Mouse (Mus musculus) cerebellum, postnatal 14 days (tissue): ENCODE measurements at regions not wholly inside any gene's neighbourhood (a gene's known extent, or its start where the extent isn't known, plus 50 kb on each side); places are given as distances from the start of the nearest gene placed in this dataset.

Experiments used
- DNase-seq, 2 experiments: peaks; one replicate each; pipeline ENCODE4 v3.0.0; 2021; ENCODE audit warnings: mixed read lengths in 2 of 2

- DNase-seq: peak in 1 of 2 experiments; percentile 51
Observed at GRCm38 (mm10) chr12:71430331-71430730, 120.6 kb downstream of the Dact1 start.

GRCm38 (mm10) chr12:71431116-71431515 lies 121.4 kb downstream of the Dact1 start:
- peak; percentile 74 to 84 for DNase-seq

GRCm38 (mm10) chr12:71433549-71434200 lies 124.0 kb downstream of the Dact1 start:
- peak in 1 of 2 experiments; percentile 32 for DNase-seq

- peak in 1 of 2 experiments; percentile 27 for DNase-seq
Observed at GRCm38 (mm10) chr12:71438254-71438653, 128.6 kb downstream of the Dact1 start.

- DNase-seq: no peak
Observed at GRCm38 (mm10) chr12:71440863-71441262, 131.2 kb downstream of the Dact1 start.

GRCm38 (mm10) chr12:71441272-71441671 lies 131.6 kb downstream of the Dact1 start:
- DNase-seq: no peak

GRCm38 (mm10) chr12:71446177-71446891 lies 136.7 kb downstream of the Dact1 start:
- DNase-seq: no peak

GRCm38 (mm10) chr12:71446892-71447268 lies 137.2 kb downstream of the Dact1 start:
- no peak for DNase-seq

- DNase-seq: no peak
Observed at GRCm38 (mm10) chr12:71449032-71449431, 139.3 kb downstream of the Dact1 start.

- DNase-seq: no peak
Observed at GRCm38 (mm10) chr12:71450128-71450527, 140.4 kb downstream of the Dact1 start.

GRCm38 (mm10) chr12:71450680-71451463 lies 141.2 kb downstream of the Dact1 start:
- DNase-seq: no peak

- no peak for DNase-seq
Observed at GRCm38 (mm10) chr12:71456900-71457299, 147.2 kb downstream of the Dact1 start.

- no peak for DNase-seq
Observed at GRCm38 (mm10) chr12:71458559-71459176, 149.0 kb downstream of the Dact1 start.

GRCm38 (mm10) chr12:71460643-71461042 lies 151.0 kb downstream of the Dact1 start:
- no peak for DNase-seq

- DNase-seq: no peak
Observed at GRCm38 (mm10) chr12:71467820-71468219, 158.1 kb downstream of the Dact1 start.

GRCm38 (mm10) chr12:71468324-71468723 lies 158.6 kb downstream of the Dact1 start:
- DNase-seq: no peak

- no peak for DNase-seq
Observed at GRCm38 (mm10) chr12:71470983-71471715, 161.5 kb downstream of the Dact1 start.

GRCm38 (mm10) chr12:71471720-71472119 lies 162.0 kb downstream of the Dact1 start:
- no peak for DNase-seq

GRCm38 (mm10) chr12:71476238-71476637 lies 166.6 kb downstream of the Dact1 start:
- DNase-seq: no peak

- no peak for DNase-seq
Observed at GRCm38 (mm10) chr12:71477691-71478090, 168.0 kb downstream of the Dact1 start.

- DNase-seq: peak in 1 of 2 experiments; percentile 24
Observed at GRCm38 (mm10) chr12:71481371-71481770, 171.7 kb downstream of the Dact1 start.

- DNase-seq: peak; percentile 39 to 55
Observed at GRCm38 (mm10) chr12:71481899-71482593, 172.4 kb downstream of the Dact1 start.
